In genomic region chr13:25868923-25869322, GRCm38 (mm10) we compare ENCODE assay signal across 25 mouse cellular contexts.
"Had no signal": no experiment of that assay in that cellular context is flagged by ENCODE, and none has a peak within 500 bp of the region (broad histone marks: within the 10 kb centered on the region; RNA-seq: fewer than 3 reads in every experiment).

No protein-coding gene starts in this region.

- H3K9me3 ChIP-seq: limb, embryonic 12.5 days; limb, embryonic 15.5 days; liver, embryonic 12.5 days; liver, embryonic 15.5 days; lung, embryonic 15.5 days; megakaryocyte, embryonic 14.5 days; neural tube, embryonic 13.5 days; stomach, embryonic 15.5 days had no signal

- ATAC-seq: intestine, embryonic 16.5 days; liver, embryonic 12.5 days had no signal

- H3K4me2 ChIP-seq: limb, embryonic 12.5 days; limb, embryonic 15.5 days; liver, embryonic 12.5 days; liver, embryonic 15.5 days; lung, embryonic 15.5 days; neural tube, embryonic 13.5 days; stomach, embryonic 15.5 days had no signal

- H3K4me3 ChIP-seq: left cerebral cortex, adult 2 months; limb, embryonic 12.5 days; limb, embryonic 15.5 days; liver, embryonic 12.5 days; liver, embryonic 15.5 days; lung, embryonic 15.5 days; megakaryocyte, embryonic 14.5 days; myocyte; neural tube, embryonic 13.5 days; stomach, embryonic 15.5 days had no signal

- H3K4me1 ChIP-seq: limb, embryonic 15.5 days; liver, embryonic 12.5 days; liver, embryonic 15.5 days; lung, embryonic 15.5 days; megakaryocyte, embryonic 14.5 days; neural tube, embryonic 13.5 days; stomach, embryonic 15.5 days had no signal

- H3K9ac ChIP-seq: limb, embryonic 12.5 days; limb, embryonic 15.5 days; liver, embryonic 12.5 days; liver, embryonic 15.5 days; lung, embryonic 15.5 days; neural tube, embryonic 13.5 days; stomach, embryonic 15.5 days had no signal

- H3K36me3 ChIP-seq: limb, embryonic 12.5 days; limb, embryonic 15.5 days; liver, embryonic 12.5 days; liver, embryonic 15.5 days; lung, embryonic 15.5 days; neural tube, embryonic 13.5 days; stomach, embryonic 15.5 days had no signal

- DNase-seq: kidney, adult 18-20 months; kidney, adult 9 months; kidney, postnatal 14 days; kidney, postnatal 4 days; layer of hippocampus, adult 9-11 months; layer of hippocampus, postnatal 36 days; lung, adult 18-20 months; lung, postnatal 10 days; lung, postnatal 36 days; midbrain, embryonic 14.5 days; retina, postnatal 1 day; right cerebral cortex, postnatal 25 days; spleen, adult 18-20 months; thymus, postnatal 36 days had no signal

- H3K27me3 ChIP-seq: limb, embryonic 12.5 days; limb, embryonic 15.5 days; liver, embryonic 12.5 days; liver, embryonic 15.5 days; lung, embryonic 15.5 days; megakaryocyte, embryonic 14.5 days; neural tube, embryonic 13.5 days; stomach, embryonic 15.5 days had no signal

- H3K27ac ChIP-seq: left cerebral cortex, adult 2 months; limb, embryonic 12.5 days; limb, embryonic 15.5 days; liver, embryonic 12.5 days; liver, embryonic 15.5 days; lung, embryonic 15.5 days; neural tube, embryonic 13.5 days; stomach, embryonic 15.5 days had no signal
